Mouse (Mus musculus): ENCODE results near the gene Rsph1.

DNA sequence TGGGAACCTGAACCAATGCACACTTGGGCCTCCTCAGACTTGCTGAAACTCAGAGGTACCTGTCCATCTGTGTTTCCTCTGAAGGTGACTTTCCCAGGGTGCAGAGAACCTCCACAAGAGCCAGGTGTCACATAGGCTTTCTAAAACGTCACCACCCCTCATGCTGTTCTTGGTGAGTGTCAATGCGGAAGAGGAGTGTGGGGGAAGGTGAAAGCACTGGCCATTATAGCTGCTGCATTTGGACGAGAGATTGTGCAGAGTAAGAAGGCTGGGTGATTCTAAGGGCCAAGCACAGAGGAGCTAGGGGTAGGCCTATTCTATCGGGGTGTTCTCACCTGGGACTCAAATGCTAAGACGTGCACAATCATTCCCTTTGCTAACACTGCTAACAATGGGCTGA lies 23.2 kb downstream of the Rsph1 start:
- no peak for TF ChIP-seq CTCF (IDR thresholded peaks at IDR 0.05; ENCODE audit: borderline replicate concordance, control insufficient read depth, extremely low read depth, insufficient read depth, low read length, poor library complexity)
- TF ChIP-seq POLR2A (IDR thresholded peaks at IDR 0.05; ENCODE audit: control insufficient read depth, extremely low read depth, insufficient read depth, low read length, poor library complexity) = no peak

Data from thymus, adult 2 months (tissue).